Mouse (Mus musculus) R1 (cell line): ENCODE measurements around the gene Kcne1.

ENCODE experiments used
- DNase-seq: peaks from one replicate; pipeline ENCODE4 v3.0.0-alpha.2; 2018; ENCODE audit warnings: low read depth, low spot score

Gene Kcne1

GRCm38 (mm10) chr16:92359229-92359628 is at the start of gene Kcne1:
Gene Kcne1, minus strand, starts transcription at chr16:92359468.
- no peak for DNase-seq

GRCm38 (mm10) chr16:92407883-92408282 is 48.6 kb upstream of the Kcne1 start:
- DNase-seq = no peak

DNA sequence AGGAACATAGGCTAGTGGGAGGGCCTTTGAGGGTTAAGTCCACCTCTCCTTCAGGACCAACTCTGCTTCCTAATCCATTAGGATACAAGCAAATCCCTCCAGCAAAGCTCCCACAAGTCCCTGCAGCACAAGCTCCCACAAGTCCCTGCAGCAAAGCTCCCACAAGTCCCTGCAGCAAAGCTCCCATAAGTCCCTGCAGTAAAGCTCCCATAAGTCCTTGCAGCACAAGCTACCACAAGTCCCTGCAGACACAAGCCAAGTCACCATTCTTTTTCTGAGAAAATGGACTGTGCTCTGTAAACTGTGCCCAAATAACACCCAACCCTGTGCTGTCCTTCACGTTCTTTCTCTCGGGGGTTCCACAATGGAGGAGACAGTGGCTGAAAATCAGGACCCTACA is 44.9 kb upstream of the Kcne1 start:
- no peak for DNase-seq

- DNase-seq = peak; percentile 33
Observed at GRCm38 (mm10) chr16:92403069-92403468, 43.8 kb upstream of the Kcne1 start.

GRCm38 (mm10) chr16:92402216-92402615 is 42.9 kb upstream of the Kcne1 start:
- no peak for DNase-seq

DNA sequence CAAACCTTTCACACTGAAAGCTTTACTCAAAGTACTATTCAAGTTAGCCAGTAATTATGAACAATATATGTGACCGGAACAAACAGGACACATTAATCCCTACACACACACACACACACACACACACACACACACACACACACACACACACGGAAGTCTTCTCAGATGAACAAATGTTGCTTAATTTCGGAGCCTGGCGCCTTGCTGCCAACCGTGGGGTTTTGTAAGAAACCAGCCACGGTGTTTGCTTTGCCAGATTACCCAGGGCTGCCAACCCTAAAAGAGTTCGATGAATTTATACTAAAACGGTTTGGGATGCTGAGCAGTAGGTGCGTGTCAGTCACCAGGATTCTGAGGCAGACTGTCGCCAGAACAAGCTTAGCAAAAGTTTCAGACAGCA is 41.9 kb upstream of the Kcne1 start:
- no peak for DNase-seq

- peak; percentile 96 for DNase-seq
Observed at GRCm38 (mm10) chr16:92399490-92400458, 40.5 kb upstream of the Kcne1 start.

DNA sequence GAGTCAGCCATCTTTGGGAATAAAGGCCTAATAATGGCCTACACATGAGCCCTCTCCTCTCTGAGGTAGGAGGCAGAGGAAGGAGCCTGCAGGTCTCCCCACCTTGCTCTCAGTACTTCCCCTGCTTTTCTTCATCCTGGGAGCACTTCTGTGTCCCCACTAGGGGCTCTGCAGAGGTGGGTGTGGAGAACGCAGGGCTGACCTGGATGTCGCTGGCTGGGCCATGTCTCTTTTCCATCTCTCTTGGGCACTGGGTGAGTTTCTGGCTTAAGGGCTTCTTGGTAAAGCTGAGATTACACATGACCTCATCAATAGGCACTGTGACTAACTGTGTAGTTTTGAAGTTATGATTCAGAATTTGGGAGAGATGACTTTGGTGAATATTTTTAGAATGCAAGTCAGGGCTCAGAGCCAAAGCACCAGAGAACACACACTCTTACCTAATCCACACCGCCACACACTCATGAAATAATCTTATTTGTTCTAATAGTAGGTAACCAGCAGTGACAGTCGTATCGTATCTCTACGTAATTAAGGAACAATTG is 39.4 kb upstream of the Kcne1 start:
- no peak for DNase-seq

DNA sequence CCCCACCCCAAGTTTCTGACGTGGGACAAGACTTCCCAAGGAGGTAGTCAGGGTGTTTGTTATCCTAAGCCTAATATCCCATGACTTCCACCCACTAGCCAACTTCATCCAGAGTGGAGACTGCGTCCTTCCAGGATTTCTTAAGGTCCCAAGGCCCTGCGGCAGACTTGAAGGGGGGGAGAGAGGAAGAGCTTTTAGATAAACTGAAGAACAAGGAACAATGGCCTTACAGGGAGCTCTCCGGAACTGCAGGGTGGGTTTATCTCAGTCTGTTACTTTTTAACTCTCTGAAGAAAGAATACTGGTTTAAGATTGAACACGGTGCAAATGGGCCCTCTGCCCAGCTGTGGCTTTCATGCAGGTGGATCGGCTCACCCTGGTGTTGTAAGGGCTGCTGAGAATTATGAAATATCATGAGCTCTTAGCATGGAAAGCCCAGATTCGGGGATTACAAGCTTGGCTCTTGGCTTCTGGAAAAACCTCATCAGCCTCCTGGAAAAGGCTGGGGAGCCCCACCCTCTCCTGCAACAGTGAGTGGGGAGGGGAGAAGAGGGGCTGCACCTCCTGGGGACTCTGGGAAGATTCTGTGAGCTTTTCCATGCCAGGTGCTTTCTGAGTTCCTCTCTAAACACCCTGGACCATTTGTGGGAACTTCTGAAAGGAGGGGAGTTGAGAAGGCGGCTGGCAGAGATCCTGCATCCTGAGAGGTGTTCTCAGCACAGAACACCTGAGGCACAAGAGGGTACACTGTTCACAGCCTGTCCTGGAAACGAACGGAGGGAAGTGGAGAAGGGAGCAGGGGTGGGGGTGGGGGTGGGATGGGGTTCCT is 38.7 kb upstream of the Kcne1 start:
- no peak for DNase-seq

GRCm38 (mm10) chr16:92393732-92394131 is 34.5 kb upstream of the Kcne1 start:
- no peak for DNase-seq

- DNase-seq = no peak
Observed at GRCm38 (mm10) chr16:92387692-92388091, 28.4 kb upstream of the Kcne1 start.

- DNase-seq = peak; percentile 50
Observed at GRCm38 (mm10) chr16:92385062-92385461, 25.8 kb upstream of the Kcne1 start.

GRCm38 (mm10) chr16:92383412-92383811 is 24.1 kb upstream of the Kcne1 start:
- no peak for DNase-seq

DNA sequence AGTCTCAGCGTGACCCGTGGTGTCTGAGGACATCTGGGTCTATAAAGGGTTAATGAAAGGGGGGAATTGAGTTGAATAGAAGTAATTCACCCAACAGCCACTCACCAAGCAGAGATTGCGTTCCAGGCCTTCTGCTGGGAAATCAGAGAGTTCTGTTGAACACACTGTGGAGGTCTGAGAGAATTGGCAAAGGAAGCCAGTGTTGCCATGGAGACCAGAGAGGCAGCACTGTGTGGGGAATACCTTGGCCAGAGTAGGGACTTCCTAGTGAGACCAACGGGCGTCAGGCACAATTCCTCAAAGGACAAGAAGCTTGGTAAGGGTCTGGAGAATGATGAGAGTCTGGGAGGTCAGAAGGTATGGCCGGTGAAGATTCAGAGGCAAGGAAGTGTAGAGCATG is 23.2 kb upstream of the Kcne1 start:
- peak; percentile 69 for DNase-seq

- no peak for DNase-seq
Observed at GRCm38 (mm10) chr16:92381092-92381491, 21.8 kb upstream of the Kcne1 start.

GRCm38 (mm10) chr16:92376976-92377375 is 17.7 kb upstream of the Kcne1 start:
- DNase-seq = no peak

- no peak for DNase-seq
Observed at GRCm38 (mm10) chr16:92371623-92372022, 12.4 kb upstream of the Kcne1 start.

DNA sequence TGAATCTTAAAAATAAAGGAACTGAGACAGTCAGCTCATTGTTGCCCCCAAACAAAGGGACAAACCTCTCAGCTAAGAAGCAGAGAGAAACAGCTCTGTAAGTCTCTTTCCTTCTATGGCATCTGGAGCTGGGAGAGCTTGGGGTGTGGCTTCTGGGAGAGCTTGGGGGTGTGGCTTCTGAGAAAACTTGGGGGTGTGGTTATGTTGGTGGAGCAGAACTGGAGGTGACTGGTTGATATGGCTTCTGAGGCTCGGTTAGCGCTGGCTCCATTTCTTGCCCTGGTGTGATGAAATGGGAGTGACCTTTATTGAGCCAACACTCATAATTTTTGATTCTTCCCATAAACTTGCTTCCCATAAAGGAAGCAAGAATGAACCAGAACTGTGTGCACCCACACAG is 10.0 kb upstream of the Kcne1 start:
- peak; percentile 83 for DNase-seq

- DNase-seq = no peak
Observed at GRCm38 (mm10) chr16:92365477-92365876, 6.2 kb upstream of the Kcne1 start.

DNA sequence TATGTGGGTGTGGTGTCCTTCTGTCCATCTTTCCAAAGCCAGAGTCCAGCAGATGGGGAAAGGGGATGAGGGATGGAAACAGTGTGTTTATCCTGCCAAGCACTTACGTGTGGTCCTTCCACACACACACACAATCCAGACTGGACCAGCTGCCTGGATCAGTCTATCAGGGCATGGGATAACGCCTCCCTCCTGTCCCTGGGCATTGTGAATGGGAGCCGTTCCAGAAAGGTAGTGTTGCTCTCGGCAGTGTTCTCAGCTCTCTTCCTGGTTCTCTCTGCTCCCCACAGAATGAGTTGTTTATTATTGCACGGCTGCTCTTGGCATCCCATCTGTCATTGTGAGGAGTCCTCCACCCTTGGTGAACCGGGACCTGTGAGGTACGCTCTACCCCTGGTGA is 1.4 kb upstream of the Kcne1 start:
- DNase-seq = no peak

DNA sequence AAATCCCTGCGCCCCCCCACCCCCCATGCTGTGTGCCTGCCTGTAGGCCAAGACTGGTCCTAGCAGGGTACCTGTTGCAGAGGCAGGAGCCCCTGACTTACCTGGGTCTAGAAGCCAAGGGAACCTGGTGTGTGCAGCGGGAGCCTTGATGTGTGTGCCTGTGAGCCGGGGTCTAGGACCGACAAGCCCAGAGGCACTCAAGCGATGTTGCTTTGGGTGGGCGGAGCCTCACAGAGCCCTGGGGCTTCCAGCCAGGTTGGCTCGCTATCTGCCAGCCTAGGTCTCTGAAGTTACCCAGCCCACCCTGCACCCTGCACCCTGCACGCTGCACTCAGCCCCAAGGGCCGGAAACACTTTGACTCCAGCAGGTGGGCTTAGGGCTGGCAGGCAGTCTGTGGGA is 534 bp downstream of the Kcne1 start:
- peak; percentile 50 for DNase-seq

DNA sequence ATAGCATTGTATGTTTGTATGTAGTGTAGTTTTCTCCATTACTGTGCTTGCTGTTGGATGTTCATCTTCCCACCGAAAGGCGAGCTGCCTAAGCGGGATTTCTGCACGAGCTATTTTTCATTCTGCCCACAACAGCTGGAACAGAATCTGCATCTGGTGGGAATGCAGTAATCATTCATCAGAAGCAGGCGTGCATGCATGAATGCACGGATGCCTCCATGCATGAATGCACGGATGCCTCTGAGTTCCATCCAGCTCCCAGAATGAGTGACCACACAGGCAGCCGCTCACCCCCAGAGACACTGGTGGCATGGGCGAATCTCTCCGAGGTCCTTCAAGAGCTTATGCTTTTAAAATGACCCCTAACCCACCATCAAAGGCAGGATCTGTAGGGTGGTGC is 1.7 kb downstream of the Kcne1 start:
- DNase-seq = no peak
